Mouse (Mus musculus): ENCODE results near the gene Tmem222. TPM values are rescaled to one million over a fixed set of nuclear protein-coding genes. Genes with fewer than 3 reads are reported as not detected.
A peak's percentile ranks its signal among the peaks of the same experiment; 100 is the strongest.

Tmem222 gene
- polyA plus RNA-seq, 1 experiment: 47.7 TPM

DNA sequence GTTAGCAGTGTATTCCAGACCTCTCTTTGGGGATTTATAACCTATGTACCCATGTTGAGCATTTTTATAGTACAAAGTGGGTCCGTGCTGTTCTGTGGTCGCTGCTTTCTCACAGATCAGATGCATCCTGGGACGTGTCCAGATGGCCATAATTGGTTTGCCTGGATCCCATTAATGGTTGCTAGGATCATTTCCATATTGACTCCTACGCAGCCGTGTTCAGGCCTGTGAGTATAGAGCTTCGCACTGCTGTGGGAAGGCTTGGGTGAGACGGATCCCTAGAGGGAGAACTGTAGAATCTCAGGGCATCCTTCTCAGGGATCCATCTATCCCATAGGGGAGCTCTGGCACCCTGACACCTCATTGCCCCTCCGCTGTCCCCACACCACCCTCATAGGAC lies 48.0 kb downstream of the Tmem222 start:
- no peak overlapping the region for H3K4me3 ChIP-seq (ENCODE audit: insufficient read depth, low read length)
- TF ChIP-seq CTCF (IDR thresholded peaks at IDR 0.05; ENCODE audit: borderline replicate concordance, insufficient read depth, low read length): no peak
- no peak for TF ChIP-seq POLR2A (IDR thresholded peaks at IDR 0.05; ENCODE audit: low read depth, low read length)
- H3K4me1 ChIP-seq (ENCODE audit: control insufficient read depth, insufficient read depth, low read length): no peaks in the 10 kb centered on the region
- H3K27ac ChIP-seq (ENCODE audit: insufficient read depth, low read length): no peak overlapping the region

DNA sequence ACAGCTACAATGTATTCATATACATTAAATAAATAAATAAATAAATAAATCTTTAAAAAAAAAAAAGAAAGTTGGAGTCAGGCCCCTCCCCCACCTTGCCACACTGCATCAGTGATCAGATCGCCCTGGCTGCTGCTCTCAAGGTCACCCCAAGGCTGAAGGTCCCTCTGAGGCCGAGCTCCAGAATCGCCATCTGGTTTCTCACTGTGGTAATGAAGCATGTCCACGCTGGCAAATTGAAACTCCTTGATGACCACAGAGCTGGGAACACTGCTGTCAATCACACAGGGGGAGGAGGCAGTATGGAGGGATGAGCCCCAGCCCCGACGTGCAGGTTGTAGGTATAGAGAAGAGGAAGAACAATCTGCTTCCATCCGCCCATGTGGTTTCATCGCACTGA lies 50.0 kb downstream of the Tmem222 start:
- no peak overlapping the region for H3K27ac ChIP-seq (ENCODE audit: insufficient read depth, low read length)
- no peak for TF ChIP-seq CTCF (IDR thresholded peaks at IDR 0.05; ENCODE audit: borderline replicate concordance, insufficient read depth, low read length)
- TF ChIP-seq POLR2A (IDR thresholded peaks at IDR 0.05; ENCODE audit: low read depth, low read length): no peak
- H3K4me1 ChIP-seq (ENCODE audit: control insufficient read depth, insufficient read depth, low read length): no peaks in the 10 kb centered on the region
- no peak overlapping the region for H3K4me3 ChIP-seq (ENCODE audit: insufficient read depth, low read length)

DNA sequence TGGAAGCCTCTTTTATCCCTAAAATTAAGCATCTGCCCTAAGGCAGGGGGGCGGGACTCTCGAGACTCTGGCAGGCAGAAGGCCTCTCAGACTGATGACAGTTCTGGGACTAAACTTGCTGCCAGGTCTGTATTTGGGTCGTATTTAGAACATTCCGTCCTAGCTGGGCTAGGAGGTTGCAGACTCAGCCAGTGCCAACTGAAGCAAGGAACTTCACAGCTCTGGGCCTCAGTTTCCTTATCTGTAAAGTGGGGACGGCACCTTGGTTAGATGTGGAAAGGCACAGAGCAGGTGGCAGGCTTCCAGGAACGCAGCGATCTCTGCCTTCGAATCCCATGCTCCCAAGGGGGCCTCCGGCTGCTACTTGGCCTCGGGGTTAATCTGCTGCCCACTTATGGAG lies 51.5 kb downstream of the Tmem222 start:
- TF ChIP-seq POLR2A (IDR thresholded peaks at IDR 0.05; ENCODE audit: low read depth, low read length) (no peak), CTCF (IDR thresholded peaks at IDR 0.05; ENCODE audit: borderline replicate concordance, insufficient read depth, low read length) (no peak)
- Histone ChIP-seq H3K27ac (ENCODE audit: insufficient read depth, low read length) (no peak overlapping the region), H3K4me1 (ENCODE audit: control insufficient read depth, insufficient read depth, low read length) (no peaks in the 10 kb centered on the region), H3K4me3 (ENCODE audit: insufficient read depth, low read length) (no peak overlapping the region)

DNA sequence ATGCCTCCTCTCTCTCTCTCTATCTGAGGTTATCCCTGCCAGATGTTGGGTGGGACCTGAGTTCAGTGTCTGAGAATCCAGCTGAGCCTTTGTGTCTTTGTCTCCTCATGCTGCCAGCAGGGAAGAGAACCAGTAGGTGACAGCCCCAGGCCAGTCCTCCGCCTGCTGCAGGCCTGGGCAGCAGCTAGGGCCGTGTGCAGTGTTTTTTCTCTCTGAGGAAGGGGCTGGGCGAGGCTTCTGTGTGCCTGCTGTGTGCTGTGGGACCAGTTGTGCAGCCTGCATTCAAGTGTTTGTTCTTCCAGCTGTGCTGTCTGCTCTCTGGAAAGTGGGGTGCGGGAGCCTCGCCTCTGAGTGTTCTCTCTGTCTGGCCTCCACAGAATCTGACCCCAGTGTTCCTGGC lies 53.7 kb downstream of the Tmem222 start:
- H3K4me3 ChIP-seq (ENCODE audit: insufficient read depth, low read length): no peak overlapping the region
- TF ChIP-seq POLR2A (IDR thresholded peaks at IDR 0.05; ENCODE audit: low read depth, low read length) (no peak), CTCF (IDR thresholded peaks at IDR 0.05; ENCODE audit: borderline replicate concordance, insufficient read depth, low read length) (no peak)
- H3K27ac ChIP-seq (ENCODE audit: insufficient read depth, low read length): no peak overlapping the region
- no peaks in the 10 kb centered on the region for H3K4me1 ChIP-seq (ENCODE audit: control insufficient read depth, insufficient read depth, low read length)

DNA sequence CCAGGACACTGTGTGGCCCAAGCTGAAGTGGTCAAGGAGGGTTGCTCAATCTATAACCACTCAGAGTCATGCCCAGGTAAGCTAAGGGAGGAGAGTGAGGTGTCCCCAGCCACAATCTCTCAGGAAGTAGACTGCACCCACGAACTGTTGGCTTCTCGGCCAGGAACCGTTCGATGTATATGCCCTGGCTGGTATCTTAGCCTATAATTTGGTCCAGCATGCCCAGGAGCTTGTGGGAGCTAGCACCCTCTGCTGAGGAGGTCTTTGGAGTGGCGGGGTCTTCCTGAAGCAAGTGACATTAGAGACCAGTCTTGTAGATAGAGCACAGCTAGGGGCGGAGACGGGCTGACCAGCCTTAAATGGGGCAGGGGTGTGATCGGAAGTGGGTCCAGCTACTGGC lies 55.9 kb downstream of the Tmem222 start:
- no peak for TF ChIP-seq CTCF (IDR thresholded peaks at IDR 0.05; ENCODE audit: borderline replicate concordance, insufficient read depth, low read length)
- no peak for TF ChIP-seq POLR2A (IDR thresholded peaks at IDR 0.05; ENCODE audit: low read depth, low read length)
- no peaks in the 10 kb centered on the region for H3K4me1 ChIP-seq (ENCODE audit: control insufficient read depth, insufficient read depth, low read length)
- no peak overlapping the region for H3K4me3 ChIP-seq (ENCODE audit: insufficient read depth, low read length)

DNA sequence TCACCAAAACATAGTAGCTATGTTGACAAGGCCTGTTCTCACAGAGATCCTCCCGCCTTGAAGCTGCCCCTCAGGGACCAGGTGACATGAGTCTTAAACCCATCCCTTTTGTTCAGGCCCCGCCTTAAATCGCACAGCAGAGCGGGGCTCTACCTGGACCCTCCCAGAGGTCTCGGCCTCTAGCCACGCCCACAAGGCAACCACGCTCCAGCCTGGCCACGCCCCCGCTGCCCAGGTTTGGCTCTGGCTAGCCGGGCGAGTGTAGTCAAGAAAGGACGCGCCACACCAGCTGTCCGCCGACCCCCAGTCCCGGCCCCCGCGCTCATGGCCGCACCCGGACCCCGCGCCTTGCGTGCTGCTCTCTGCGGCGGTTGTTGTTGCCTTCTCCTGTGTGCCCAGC lies 56.9 kb downstream of the Tmem222 start:
- TF ChIP-seq CTCF (IDR thresholded peaks at IDR 0.05; ENCODE audit: borderline replicate concordance, insufficient read depth, low read length): no peak
- no peak for TF ChIP-seq POLR2A (IDR thresholded peaks at IDR 0.05; ENCODE audit: low read depth, low read length)
- Histone ChIP-seq H3K4me3 (ENCODE audit: insufficient read depth, low read length) (no peak overlapping the region), H3K4me1 (ENCODE audit: control insufficient read depth, insufficient read depth, low read length) (no peaks in the 10 kb centered on the region), H3K27ac (ENCODE audit: insufficient read depth, low read length) (no peak overlapping the region)

More for the DNA sequence above, 55.9 kb downstream of the Tmem222 start:
- no peak overlapping the region for H3K27ac ChIP-seq (ENCODE audit: insufficient read depth, low read length)

DNA sequence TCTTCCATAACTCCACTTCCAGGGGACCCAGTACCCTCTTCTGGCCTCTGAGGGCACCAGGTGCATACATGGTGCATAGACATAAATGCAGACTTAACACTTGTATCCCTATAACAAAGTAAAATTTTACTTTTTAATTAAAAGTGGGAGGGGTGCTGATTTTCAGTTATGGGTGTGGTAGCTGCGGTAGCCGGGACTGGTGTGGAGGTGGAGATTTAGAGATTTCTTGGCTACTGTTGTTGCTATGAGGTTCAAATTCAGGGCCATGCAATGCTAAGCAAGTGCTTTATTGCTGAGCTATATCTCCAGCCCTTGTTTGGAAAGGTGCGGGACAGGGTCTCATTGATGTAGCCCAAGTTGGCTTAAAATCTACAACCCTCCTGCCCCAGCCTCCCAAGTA lies 58.8 kb downstream of the Tmem222 start:
- no peaks in the 10 kb centered on the region for H3K4me1 ChIP-seq (ENCODE audit: control insufficient read depth, insufficient read depth, low read length)
- TF ChIP-seq POLR2A (IDR thresholded peaks at IDR 0.05; ENCODE audit: low read depth, low read length): no peak
- TF ChIP-seq CTCF (IDR thresholded peaks at IDR 0.05; ENCODE audit: borderline replicate concordance, insufficient read depth, low read length): no peak

DNA sequence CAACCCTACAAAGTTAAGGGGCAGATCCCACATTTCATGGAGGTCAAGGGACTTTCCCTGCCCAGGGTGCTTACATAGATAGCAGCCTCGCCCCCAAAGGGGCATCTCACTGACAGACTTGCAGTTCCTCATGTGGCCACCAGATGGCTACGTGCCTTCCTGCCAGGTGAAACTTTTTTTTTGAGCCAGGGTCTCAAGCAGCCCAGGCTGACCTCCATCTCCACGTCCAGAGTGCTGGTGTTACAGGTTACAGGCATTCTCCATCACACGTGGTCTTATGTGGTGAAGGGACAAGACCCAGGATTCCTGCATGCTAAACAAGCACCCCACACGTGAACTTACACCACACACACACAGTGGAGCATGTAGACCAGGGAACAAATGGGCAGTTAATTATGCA lies 60.0 kb downstream of the Tmem222 start:
- H3K4me3 ChIP-seq (ENCODE audit: insufficient read depth, low read length): no peak overlapping the region
- peaks cover 3% of the 10 kb centered on the region; the same call in 1 of the 2 replicates for H3K4me1 ChIP-seq (ENCODE audit: control insufficient read depth, insufficient read depth, low read length)
- no peak overlapping the region for H3K27ac ChIP-seq (ENCODE audit: insufficient read depth, low read length)
- TF ChIP-seq POLR2A (IDR thresholded peaks at IDR 0.05; ENCODE audit: low read depth, low read length) (no peak), CTCF (IDR thresholded peaks at IDR 0.05; ENCODE audit: borderline replicate concordance, insufficient read depth, low read length) (peak; percentile 76; the same call in 1 of the 2 replicates)

More for the DNA sequence above, 58.8 kb downstream of the Tmem222 start:
- Histone ChIP-seq H3K4me3 (ENCODE audit: insufficient read depth, low read length) (no peak overlapping the region), H3K27ac (ENCODE audit: insufficient read depth, low read length) (no peak overlapping the region)

Other genes starting within 250 kb of the Tmem222 start
- gene Wasf2, start 147.3 kb downstream of the Tmem222 start, polyA plus RNA-seq (2011; ENCODE audit: insufficient read length, low read depth, missing spikeins): 101 and 107 TPM in 2 replicates
- gene Cd164l2, start 65.7 kb downstream of the Tmem222 start, polyA plus RNA-seq (2011; ENCODE audit: insufficient read length, low read depth, missing spikeins): not detected in 2 replicates
- 0.20 TPM in 1 of 2 replicates, not detected in the other for gene Gpr3, start 65.3 kb downstream of the Tmem222 start, polyA plus RNA-seq (2011; ENCODE audit: insufficient read length, low read depth, missing spikeins)
- 4.5 and 7.3 TPM in 2 replicates for gene Map3k6, start 37.0 kb downstream of the Tmem222 start, polyA plus RNA-seq (2011; ENCODE audit: insufficient read length, low read depth, missing spikeins)
- 1.1 and 3.9 TPM in 2 replicates for gene Sytl1, start 14.7 kb downstream of the Tmem222 start, polyA plus RNA-seq (2011; ENCODE audit: insufficient read length, low read depth, missing spikeins)
- 21.2 and 21.7 TPM in 2 replicates for gene Wdtc1, start 75.7 kb upstream of the Tmem222 start, polyA plus RNA-seq (2011; ENCODE audit: insufficient read length, low read depth, missing spikeins)
- 26.2 and 34.7 TPM in 2 replicates for gene Slc9a1, start 91.9 kb upstream of the Tmem222 start, polyA plus RNA-seq (2011; ENCODE audit: insufficient read length, low read depth, missing spikeins)
- 9.1 and 13.3 TPM in 2 replicates for gene Tent5b, start 202.3 kb upstream of the Tmem222 start, polyA plus RNA-seq (2011; ENCODE audit: insufficient read length, low read depth, missing spikeins)
- 32.3 and 37.4 TPM in 2 replicates for gene Trnp1, start 220.8 kb upstream of the Tmem222 start, polyA plus RNA-seq (2011; ENCODE audit: insufficient read length, low read depth, missing spikeins)
- gene Kdf1, start 241.2 kb upstream of the Tmem222 start, polyA plus RNA-seq (2011; ENCODE audit: insufficient read length, low read depth, missing spikeins): not detected in 2 replicates